Mouse (Mus musculus): ENCODE results near the gene Gnai3. TPM values are rescaled to one million over a fixed set of nuclear protein-coding genes. Genes with fewer than 3 reads are reported as not detected.
A peak's percentile ranks its signal among the peaks of the same experiment; 100 is the strongest.

The Gnai3 gene
- total RNA-seq, 2 experiments from 2014 or later = 143 to 167 TPM

- peak; percentile 76 for ATAC-seq (replicated peaks; ENCODE audit: poor library complexity)
Measured at GRCm38 (mm10) chr3:108085281-108085720, 60.6 kb downstream of the Gnai3 start.

GRCm38 (mm10) chr3:108084767-108085270 is 61.1 kb downstream of the Gnai3 start:
- peak; percentile 18 for ATAC-seq (replicated peaks; ENCODE audit: poor library complexity)

- ATAC-seq (replicated peaks; ENCODE audit: poor library complexity) = no peak
Measured at GRCm38 (mm10) chr3:108083904-108084407, 62.0 kb downstream of the Gnai3 start.

GRCm38 (mm10) chr3:108083161-108083560 is 62.8 kb downstream of the Gnai3 start:
- ATAC-seq (replicated peaks; ENCODE audit: poor library complexity) = no peak

- no peak for ATAC-seq (replicated peaks; ENCODE audit: poor library complexity)
Measured at GRCm38 (mm10) chr3:108082251-108082875, 63.6 kb downstream of the Gnai3 start.

- no peak for ATAC-seq (replicated peaks; ENCODE audit: poor library complexity)
Measured at GRCm38 (mm10) chr3:108081681-108082080, 64.3 kb downstream of the Gnai3 start.

GRCm38 (mm10) chr3:108076836-108077235 is 69.1 kb downstream of the Gnai3 start:
- ATAC-seq (replicated peaks; ENCODE audit: poor library complexity) = no peak

GRCm38 (mm10) chr3:108072983-108073569 is 72.9 kb downstream of the Gnai3 start:
- ATAC-seq (replicated peaks; ENCODE audit: poor library complexity) = no peak

GRCm38 (mm10) chr3:108070295-108071293 is 75.4 kb downstream of the Gnai3 start:
- ATAC-seq (replicated peaks; ENCODE audit: poor library complexity) = peak; percentile 89

GRCm38 (mm10) chr3:108069231-108069870 is 76.6 kb downstream of the Gnai3 start:
- ATAC-seq (replicated peaks; ENCODE audit: poor library complexity) = peak; percentile 68

GRCm38 (mm10) chr3:108068826-108069225 is 77.1 kb downstream of the Gnai3 start:
- ATAC-seq (replicated peaks; ENCODE audit: poor library complexity) = no peak

GRCm38 (mm10) chr3:108067370-108067934 is 78.5 kb downstream of the Gnai3 start:
- no peak for ATAC-seq (replicated peaks; ENCODE audit: poor library complexity)

GRCm38 (mm10) chr3:108065551-108065950 is 80.4 kb downstream of the Gnai3 start:
- ATAC-seq (replicated peaks; ENCODE audit: poor library complexity) = no peak

- ATAC-seq (replicated peaks; ENCODE audit: poor library complexity) = no peak
Measured at GRCm38 (mm10) chr3:108064672-108065071, 81.3 kb downstream of the Gnai3 start.

- ATAC-seq (replicated peaks; ENCODE audit: poor library complexity) = no peak
Measured at GRCm38 (mm10) chr3:108062648-108063047, 83.3 kb downstream of the Gnai3 start.

- peak; percentile 89 for ATAC-seq (replicated peaks; ENCODE audit: poor library complexity)
Measured at GRCm38 (mm10) chr3:108061420-108061819, 84.5 kb downstream of the Gnai3 start.
